Mouse (Mus musculus) kidney, adult 11 months (tissue): ENCODE data around the gene Snap23.

Experiments used
- DNase-seq: peaks from one replicate; pipeline ENCODE4 v3.0.0; 2022

Gene Snap23

DNA sequence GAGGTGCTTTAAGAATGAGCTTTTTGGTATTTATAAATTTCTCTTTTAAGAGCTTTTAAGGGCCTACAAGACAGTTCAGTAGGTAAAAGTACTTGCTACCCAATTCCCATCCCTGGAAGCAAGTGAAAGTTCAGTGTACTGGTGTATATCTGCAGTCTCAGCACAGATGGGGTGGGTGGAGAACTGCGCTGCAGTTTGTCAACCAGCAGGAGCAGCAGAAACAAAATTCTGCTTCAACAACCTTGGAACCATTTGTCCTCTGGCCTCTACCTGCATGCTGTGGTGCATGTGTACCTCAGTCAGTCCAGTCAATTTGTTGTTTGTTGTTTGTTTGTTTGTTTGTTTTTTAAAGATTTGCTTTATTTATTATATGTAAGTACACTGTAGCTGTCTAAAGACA is 24.8 kb downstream of the Snap23 start:
- DNase-seq: peak; percentile 15

GRCm38 (mm10) chr2:120597734-120598133 is 30.3 kb downstream of the Snap23 start:
- DNase-seq: no peak

DNA sequence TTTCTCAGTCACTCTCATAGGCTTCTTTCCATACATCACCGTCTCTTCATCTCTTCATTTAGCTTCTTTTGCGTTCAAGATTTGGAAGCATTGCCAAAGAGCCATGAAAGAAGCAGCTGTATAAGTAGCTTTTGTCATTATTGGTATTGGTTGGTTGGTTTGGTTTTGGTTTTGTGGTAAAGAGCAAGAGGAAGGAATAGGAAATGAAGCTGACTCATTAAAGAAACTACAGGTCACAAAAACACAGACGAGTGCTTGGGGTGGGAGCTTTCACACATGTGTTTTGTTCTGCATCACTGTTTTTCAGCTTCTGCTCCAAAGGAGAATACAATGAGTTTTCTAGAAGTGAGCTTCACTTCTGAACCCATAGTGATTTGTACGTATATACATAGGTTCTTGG is 32.0 kb downstream of the Snap23 start:
- no peak for DNase-seq

DNA sequence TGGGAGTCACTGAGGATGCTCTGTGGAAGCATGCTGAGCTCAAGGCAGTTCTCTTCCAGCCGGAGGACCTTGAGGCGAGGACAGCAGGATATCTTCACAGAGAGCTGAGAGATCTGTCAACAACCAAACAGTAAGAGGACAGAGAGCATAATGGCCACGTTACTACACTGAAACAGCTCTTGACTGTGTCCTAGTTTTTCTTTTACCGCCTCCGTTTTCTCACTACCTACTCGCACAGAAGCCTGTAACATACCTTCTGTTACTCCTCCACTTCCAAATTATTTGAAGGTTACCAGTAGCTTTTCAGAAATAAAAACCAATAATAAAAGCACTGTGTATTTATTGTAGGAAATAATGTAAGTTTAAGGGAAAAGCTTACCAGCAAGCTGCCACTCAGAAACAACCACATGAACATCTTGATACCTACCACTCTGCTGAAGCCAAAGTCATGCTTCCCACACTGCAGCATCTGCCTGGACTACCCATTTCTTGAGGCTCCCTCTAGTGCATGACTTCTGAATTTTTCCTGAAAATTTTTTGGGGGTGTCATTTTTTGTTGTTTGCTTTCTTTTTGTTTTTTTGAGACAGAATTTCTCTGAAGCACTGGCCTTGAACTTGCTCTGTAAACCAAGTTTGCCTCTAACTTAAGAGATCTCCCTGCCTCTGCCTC is 38.7 kb downstream of the Snap23 start:
- no peak for DNase-seq

- DNase-seq: peak; percentile 85
Observed at GRCm38 (mm10) chr2:120608830-120609723, 41.6 kb downstream of the Snap23 start, which contains the start of the genes Haus2 and Lrrc57. Haus2 (plus strand) TSS chr2:120609383. Lrrc57 (minus strand) TSS chr2:120609520.

- no peak for DNase-seq
Observed at GRCm38 (mm10) chr2:120616279-120617163, 49.0 kb downstream of the Snap23 start.

GRCm38 (mm10) chr2:120619538-120619937 is 52.1 kb downstream of the Snap23 start:
- DNase-seq: no peak

GRCm38 (mm10) chr2:120622920-120623319 is 55.4 kb downstream of the Snap23 start:
- no peak for DNase-seq

GRCm38 (mm10) chr2:120628076-120628865 is 60.8 kb downstream of the Snap23 start:
- DNase-seq: no peak

DNA sequence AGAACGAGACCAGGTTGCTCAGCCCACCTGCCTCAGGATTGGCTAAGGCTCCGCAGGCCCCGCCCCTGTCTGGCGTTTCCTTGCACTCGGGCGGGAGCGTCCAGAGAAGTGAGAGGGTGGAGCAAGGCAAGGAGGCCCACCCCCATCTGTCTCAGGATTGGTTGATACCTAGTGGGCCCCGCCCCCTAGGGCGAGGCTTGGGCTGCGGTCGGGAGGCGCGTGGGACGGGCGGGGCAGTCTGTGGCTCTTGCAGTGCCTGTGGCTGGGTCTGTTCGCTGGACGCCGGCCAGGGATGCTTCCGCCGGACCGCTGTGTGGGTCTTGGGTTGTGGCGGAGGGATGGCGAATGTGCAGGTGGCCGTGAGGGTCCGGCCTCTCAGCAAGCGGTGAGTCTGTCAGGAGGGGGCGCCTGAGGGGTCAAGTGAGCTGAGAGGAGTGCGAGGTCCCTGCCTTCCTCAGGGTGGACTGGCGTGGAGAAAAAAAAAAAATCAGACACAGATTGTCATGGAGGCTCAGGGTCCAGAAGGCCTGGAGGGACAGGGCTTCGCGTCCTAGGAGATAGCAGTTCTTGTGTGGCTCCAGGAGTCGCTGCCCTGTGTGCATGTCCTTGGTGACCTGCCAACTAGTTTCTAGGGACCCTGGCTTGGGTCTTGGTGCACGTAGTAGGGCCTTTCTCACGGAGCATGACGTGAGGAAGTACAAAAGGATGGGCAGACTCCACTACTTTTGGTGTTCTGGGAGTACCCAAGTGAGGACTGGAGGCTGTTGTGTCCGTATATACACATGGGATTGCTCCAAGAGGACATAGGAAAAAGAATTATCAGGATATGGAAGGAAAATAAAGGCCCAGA is 61.6 kb downstream of the Snap23 start, which contains the start of gene Stard9:
Stard9 (plus strand) TSS at position 236 of the 850 bp plus-strand sequence.
- peak; percentile 99 for DNase-seq

- no peak for DNase-seq
Observed at GRCm38 (mm10) chr2:120630246-120630645, 62.8 kb downstream of the Snap23 start.

DNA sequence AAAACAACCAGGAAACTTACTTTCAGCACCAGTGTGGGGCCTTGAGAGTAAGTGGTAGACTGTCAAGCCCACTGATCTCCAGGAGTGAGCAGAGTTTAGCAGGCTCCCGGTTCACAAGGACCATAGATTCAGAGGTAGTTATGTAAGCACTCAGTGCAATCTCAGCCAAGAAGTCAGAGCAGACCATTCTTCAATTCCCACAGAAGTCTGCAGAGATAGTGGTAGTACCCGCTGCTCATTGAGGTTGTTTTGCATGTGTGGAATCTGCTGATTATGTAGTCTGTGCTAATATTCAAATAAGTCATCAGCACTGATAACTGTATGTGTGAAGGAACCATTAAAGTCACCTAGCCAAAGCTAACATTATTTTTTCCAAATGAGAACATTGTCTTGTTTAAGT is 63.2 kb downstream of the Snap23 start:
- DNase-seq: no peak

- no peak for DNase-seq
Observed at GRCm38 (mm10) chr2:120631521-120631920, 64.0 kb downstream of the Snap23 start.

DNA sequence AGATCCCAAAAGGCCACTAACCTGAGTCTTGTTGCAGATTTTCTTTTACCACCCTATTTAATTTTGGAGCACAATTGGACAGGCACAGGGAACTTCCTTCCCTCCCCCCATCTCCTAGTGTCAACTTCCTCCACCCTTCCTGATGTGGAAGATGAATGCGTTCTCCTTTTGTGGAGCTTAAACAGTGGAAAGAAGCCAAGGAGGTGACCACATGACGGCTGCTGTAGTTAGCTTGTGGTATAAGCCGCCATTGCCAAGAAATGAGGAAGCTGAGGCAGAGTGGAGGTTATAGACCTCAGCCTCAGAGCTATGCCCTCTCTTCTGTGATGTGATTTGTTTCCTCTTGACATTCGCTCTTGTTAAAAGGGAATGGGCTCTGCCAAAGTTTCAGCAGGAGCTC is 64.5 kb downstream of the Snap23 start:
- DNase-seq: peak; percentile 52

DNA sequence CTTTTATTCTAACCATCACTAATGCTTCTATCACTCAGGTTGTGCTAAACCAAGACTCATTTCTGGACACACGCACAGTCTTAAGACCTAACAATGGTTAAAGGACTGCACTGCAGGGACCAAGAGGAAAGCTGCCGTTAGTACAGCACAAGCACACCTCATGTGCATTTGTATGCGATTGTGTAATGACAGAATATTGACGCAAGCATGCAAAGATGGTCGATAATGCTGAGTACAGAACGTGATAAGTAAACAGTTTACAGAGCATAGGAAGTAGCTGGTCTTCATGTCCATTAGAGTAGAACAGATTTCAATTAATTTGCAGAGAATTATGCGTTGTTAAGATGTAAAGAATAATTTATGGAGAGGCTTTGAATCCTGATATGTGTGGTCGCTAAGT is 73.4 kb downstream of the Snap23 start:
- DNase-seq: no peak

DNA sequence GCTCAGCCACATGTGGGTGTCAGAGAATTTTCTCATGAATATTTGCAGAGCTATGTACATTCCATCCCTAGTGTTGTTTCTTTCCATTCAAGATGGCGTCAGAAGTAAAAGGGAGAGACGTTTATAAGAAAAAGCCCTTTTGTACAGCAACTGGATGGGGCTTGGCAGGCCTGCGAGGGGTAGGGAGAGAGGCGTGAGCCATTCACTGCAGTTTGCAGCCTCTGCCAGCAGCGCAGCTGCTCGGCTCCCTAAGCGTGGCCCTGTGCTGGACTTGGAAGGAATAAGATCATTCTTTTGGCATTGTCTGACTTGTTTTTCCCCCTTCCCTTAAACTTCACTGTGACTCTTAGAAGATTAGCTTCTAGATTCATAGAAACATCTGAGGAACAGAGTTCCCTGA is 76.4 kb downstream of the Snap23 start:
- DNase-seq: peak; percentile 16

DNA sequence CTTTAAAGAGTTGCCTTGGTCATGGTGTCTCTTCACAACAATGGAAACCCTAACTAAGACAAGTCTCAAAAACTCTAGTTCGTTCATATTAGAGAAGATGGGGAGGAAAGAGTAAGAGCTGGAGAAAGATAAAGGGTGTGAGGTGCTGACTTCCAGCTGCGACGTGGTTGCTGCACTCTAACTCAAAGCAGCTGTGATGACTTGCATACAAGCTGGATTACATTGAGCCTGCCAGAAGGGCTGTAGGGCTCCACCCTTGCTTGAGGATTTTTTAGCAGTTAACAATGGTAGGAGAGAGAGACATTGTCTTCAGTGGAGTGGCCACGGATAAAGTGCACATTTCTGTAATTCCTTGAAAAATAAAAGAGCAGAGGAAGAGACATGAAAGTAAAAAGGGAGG is 79.3 kb downstream of the Snap23 start:
- DNase-seq: no peak
